Mouse (Mus musculus): ENCODE results near the gene Eid1. TPM values are rescaled to one million over a fixed set of nuclear protein-coding genes. Genes with fewer than 3 reads are reported as not detected.
A peak's percentile ranks its signal among the peaks of the same experiment; 100 is the strongest.

The Eid1 gene
- total and polyA plus RNA-seq, 2 experiments, result 4.5 to 11.1 TPM

DNA sequence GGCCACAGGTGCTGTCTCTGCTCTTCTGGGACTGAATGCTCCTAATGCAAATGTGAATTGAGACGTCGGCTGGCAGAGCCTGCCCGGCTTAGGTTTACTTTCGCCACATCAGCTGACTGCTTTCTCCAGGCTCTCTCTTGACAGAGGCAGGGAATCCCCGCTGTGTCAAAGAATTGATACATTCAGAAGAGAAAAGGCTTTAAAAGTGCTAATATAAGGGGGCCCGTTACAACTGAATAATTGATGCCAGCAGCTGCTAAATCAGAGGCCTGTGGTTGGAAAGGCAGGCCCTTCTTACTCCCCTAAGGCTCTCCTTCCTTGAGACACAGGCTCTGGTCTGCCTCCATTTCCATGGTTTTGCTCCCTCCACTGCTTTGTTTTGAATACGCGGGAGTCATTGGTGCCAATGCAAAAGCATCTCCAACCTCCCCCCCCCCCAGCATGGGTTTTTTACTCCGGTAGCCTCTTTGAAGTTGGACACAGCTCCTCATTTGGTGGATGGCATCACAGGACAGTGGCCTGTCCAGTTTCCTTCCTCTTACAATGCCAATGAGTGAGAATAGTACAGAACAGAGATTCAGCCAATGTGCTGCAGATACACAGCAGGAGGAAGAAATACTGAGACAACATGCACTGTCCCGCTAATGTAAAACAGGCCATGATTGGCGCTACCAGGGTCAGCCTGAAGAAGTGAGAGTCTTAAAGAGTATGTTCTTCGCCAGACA lies 32.2 kb downstream of the Eid1 start:
- no peak overlapping the region for H3K9ac ChIP-seq (ENCODE audit: low read depth, low read length)
- no peak for TF ChIP-seq POLR2A (IDR thresholded peaks at IDR 0.05; ENCODE audit: extremely low read depth, insufficient read depth, low read length)
- no peak for TF ChIP-seq CTCF (IDR thresholded peaks at IDR 0.05; ENCODE audit: low read depth, low read length)
- no peak overlapping the region for H3K27ac ChIP-seq (replicated peaks; ENCODE audit: insufficient read depth, low read depth, low read length)
- 82% methylated on average over 12 of the region's 12 CpGs for WGBS
- DNase-seq (ENCODE audit: extremely low read depth, low read depth, low spot score), result no peak
- no peaks in the 10 kb centered on the region for H3K27me3 ChIP-seq (ENCODE audit: control insufficient read depth, insufficient read depth, low read length)
- no peak overlapping the region for H3K4me3 ChIP-seq (ENCODE audit: insufficient read depth, low read depth, low read length)
- no peaks in the 10 kb centered on the region for H3K79me2 ChIP-seq (ENCODE audit: control insufficient read depth, insufficient read depth, low read length)
- H3K36me3 ChIP-seq (ENCODE audit: control insufficient read depth, insufficient read depth, low read length), result no peaks in the 10 kb centered on the region
- no peaks in the 10 kb centered on the region for H3K4me1 ChIP-seq (ENCODE audit: control insufficient read depth, insufficient read depth, low read length)

DNA sequence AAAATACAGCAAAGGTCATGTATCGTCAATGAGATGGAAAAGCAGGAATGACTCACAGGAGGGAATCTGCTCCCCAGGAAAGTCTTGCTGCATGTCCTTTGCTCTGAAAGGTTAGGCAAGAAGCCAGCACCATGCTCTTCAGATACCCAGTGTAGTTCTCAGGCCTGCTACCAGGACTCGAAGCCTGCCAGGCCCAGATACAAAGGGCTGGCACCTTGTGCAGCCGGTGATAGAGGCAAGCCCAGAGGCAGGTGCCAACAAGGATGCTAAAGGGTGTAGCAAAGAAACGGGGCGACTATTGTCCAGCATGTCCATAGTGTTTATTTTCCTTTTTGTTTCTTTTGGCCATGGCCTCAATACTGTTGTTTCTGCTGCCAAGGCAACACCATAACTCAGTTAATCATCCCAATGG lies 33.6 kb downstream of the Eid1 start:
- no peaks in the 10 kb centered on the region for H3K27me3 ChIP-seq (ENCODE audit: control insufficient read depth, insufficient read depth, low read length)
- H3K4me3 ChIP-seq (ENCODE audit: insufficient read depth, low read depth, low read length), result no peak overlapping the region
- H3K4me1 ChIP-seq (ENCODE audit: control insufficient read depth, insufficient read depth, low read length), result no peaks in the 10 kb centered on the region
- H3K27ac ChIP-seq (replicated peaks; ENCODE audit: insufficient read depth, low read depth, low read length), result no peak overlapping the region
- no peaks in the 10 kb centered on the region for H3K79me2 ChIP-seq (ENCODE audit: control insufficient read depth, insufficient read depth, low read length)
- no peak for DNase-seq (ENCODE audit: extremely low read depth, low read depth, low spot score)
- no peaks in the 10 kb centered on the region for H3K36me3 ChIP-seq (ENCODE audit: control insufficient read depth, insufficient read depth, low read length)
- 72% methylated on average over 5 of the region's 5 CpGs for WGBS
- TF ChIP-seq CTCF (IDR thresholded peaks at IDR 0.05; ENCODE audit: low read depth, low read length) (no peak), POLR2A (IDR thresholded peaks at IDR 0.05; ENCODE audit: extremely low read depth, insufficient read depth, low read length) (no peak)
- no peak overlapping the region for H3K9ac ChIP-seq (ENCODE audit: low read depth, low read length)

DNA sequence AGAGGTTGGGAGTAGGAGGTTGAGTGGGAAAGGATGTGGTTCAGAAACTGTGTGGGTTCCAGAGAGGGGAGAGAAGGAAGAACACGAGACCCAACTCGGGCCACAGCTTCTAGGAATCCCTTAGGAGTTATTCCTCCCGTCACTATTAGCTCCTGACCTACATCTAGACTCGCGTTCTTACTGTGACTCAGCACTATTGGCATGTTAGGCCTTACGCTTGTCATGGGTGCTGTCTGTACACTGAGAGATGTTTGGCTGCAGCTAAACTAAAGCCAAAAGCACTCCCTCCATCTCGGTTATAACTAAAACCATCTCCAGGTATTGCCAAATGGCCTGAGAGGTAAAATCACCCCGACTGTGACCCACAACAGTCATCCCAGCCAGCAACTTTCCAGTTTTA lies 43.7 kb downstream of the Eid1 start:
- no peaks in the 10 kb centered on the region for H3K79me2 ChIP-seq (ENCODE audit: control insufficient read depth, insufficient read depth, low read length)
- 88% methylated on average over 8 of the region's 8 CpGs for WGBS
- no peak overlapping the region for H3K9ac ChIP-seq (ENCODE audit: low read depth, low read length)
- H3K27ac ChIP-seq (replicated peaks; ENCODE audit: insufficient read depth, low read depth, low read length), result no peak overlapping the region
- no peaks in the 10 kb centered on the region for H3K4me1 ChIP-seq (ENCODE audit: control insufficient read depth, insufficient read depth, low read length)
- no peak overlapping the region for H3K4me3 ChIP-seq (ENCODE audit: insufficient read depth, low read depth, low read length)
- TF ChIP-seq CTCF (IDR thresholded peaks at IDR 0.05; ENCODE audit: low read depth, low read length) (no peak), POLR2A (IDR thresholded peaks at IDR 0.05; ENCODE audit: extremely low read depth, insufficient read depth, low read length) (no peak)
- H3K27me3 ChIP-seq (ENCODE audit: control insufficient read depth, insufficient read depth, low read length), result no peaks in the 10 kb centered on the region; the same call in 1 of the 2 replicates
- H3K36me3 ChIP-seq (ENCODE audit: control insufficient read depth, insufficient read depth, low read length), result no peaks in the 10 kb centered on the region
- no peak for DNase-seq (ENCODE audit: extremely low read depth, low read depth, low spot score)

DNA sequence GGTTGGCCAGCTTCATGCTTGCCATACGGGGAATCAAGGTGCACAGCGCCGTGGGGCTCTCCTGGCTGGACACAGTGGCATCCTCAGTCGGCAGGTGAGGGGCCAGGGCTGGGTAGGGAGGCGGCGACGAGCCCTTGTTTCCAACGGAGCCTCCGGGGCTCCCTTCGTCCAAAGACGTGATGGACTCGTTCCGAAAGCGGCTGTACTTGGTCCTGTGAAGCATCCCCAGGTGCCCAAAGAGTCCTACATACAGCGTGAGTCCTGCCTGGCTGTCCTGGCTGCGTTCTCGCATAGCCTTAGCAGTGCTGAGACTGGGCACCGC lies 50.2 kb downstream of the Eid1 start:
- H3K4me3 ChIP-seq (ENCODE audit: insufficient read depth, low read depth, low read length), result no peak overlapping the region; the same call in 1 of the 2 replicates
- no peak for DNase-seq (ENCODE audit: extremely low read depth, low read depth, low spot score)
- H3K36me3 ChIP-seq (ENCODE audit: control insufficient read depth, insufficient read depth, low read length), result no peaks in the 10 kb centered on the region
- peaks cover 1% of the 10 kb centered on the region; the same call in 1 of the 2 replicates for H3K4me1 ChIP-seq (ENCODE audit: control insufficient read depth, insufficient read depth, low read length)
- H3K27me3 ChIP-seq (ENCODE audit: control insufficient read depth, insufficient read depth, low read length), result peaks cover 7% of the 10 kb centered on the region
- no peaks in the 10 kb centered on the region for H3K79me2 ChIP-seq (ENCODE audit: control insufficient read depth, insufficient read depth, low read length)
- no peak overlapping the region for H3K27ac ChIP-seq (replicated peaks; ENCODE audit: insufficient read depth, low read depth, low read length)
- H3K9ac ChIP-seq (ENCODE audit: low read depth, low read length), result no peak overlapping the region
- TF ChIP-seq CTCF (IDR thresholded peaks at IDR 0.05; ENCODE audit: low read depth, low read length) (no peak), POLR2A (IDR thresholded peaks at IDR 0.05; ENCODE audit: extremely low read depth, insufficient read depth, low read length) (no peak)
- 14% methylated on average over 18 of the region's 18 CpGs for WGBS

DNA sequence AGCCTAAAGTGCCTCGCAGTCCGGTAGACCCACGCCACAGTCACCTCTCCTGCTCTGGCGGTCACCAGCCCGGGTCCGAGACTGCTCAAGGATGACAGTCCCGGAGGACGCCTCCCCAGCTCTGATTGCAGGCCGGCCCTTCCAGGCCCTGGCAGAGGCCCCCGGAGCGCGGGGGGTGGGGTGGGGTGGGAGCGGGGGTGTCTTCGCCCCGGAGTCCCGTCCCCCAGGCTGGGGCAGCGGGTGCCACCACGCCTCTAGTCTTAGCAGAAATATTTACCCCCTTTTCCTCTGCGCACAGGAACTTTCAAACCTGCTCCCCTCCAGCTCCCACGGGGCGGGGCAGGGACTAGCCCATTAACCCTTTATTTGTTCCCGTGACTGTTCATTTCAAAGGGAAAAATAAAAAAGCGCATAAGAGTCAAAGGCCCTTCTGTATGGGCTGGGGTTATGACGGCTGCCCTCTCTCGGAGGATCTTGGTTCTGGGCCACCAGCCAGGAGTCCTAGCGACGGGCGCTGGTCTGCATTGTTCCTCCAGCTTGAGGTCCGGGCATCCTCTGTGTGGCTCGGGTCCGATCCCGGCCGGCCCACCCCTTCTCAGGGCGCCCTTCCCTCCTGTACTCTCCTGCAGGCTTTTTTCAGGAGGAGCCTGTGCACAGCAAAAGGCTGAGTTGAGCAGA lies 50.7 kb downstream of the Eid1 start:
- 3% methylated on average over 34 of the region's 34 CpGs for WGBS
- no peak overlapping the region for H3K27ac ChIP-seq (replicated peaks; ENCODE audit: insufficient read depth, low read depth, low read length)
- no peak for DNase-seq (ENCODE audit: extremely low read depth, low read depth, low spot score)
- peaks cover 1% of the 10 kb centered on the region; the same call in 1 of the 2 replicates for H3K4me1 ChIP-seq (ENCODE audit: control insufficient read depth, insufficient read depth, low read length)
- H3K9ac ChIP-seq (ENCODE audit: low read depth, low read length), result no peak overlapping the region
- no peaks in the 10 kb centered on the region for H3K79me2 ChIP-seq (ENCODE audit: control insufficient read depth, insufficient read depth, low read length)
- H3K4me3 ChIP-seq (ENCODE audit: insufficient read depth, low read depth, low read length), result peak overlapping the region; percentile 10; the same call in 1 of the 2 replicates
- TF ChIP-seq CTCF (IDR thresholded peaks at IDR 0.05; ENCODE audit: low read depth, low read length) (0 out of 2 replicates have a peak, but pooled peaks have one; percentile 24), POLR2A (IDR thresholded peaks at IDR 0.05; ENCODE audit: extremely low read depth, insufficient read depth, low read length) (no peak)
- peaks cover 7% of the 10 kb centered on the region for H3K27me3 ChIP-seq (ENCODE audit: control insufficient read depth, insufficient read depth, low read length)
- H3K36me3 ChIP-seq (ENCODE audit: control insufficient read depth, insufficient read depth, low read length), result no peaks in the 10 kb centered on the region

DNA sequence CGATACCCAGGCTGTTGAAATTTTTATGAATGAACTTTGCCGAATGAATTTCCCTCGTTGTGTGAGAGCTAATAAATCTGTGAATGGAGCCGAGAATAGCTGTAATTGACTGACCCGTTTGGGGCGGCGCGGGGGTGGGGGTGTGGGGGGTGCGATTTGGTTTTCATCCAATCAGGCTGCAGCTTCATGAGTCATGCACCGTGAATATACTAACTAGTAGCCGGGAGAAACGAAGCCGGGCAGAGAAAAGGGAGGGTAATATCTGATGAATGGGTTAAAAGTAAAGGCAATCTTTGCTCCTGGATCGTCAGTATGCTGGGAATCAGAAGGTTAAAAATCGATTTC lies 51.2 kb downstream of the Eid1 start, which contains the start of gene Shc4:
Gene Shc4 (minus strand): TSS at position 63 of the 345 bp plus-strand sequence.
- Histone ChIP-seq H3K4me3 (ENCODE audit: insufficient read depth, low read depth, low read length) (peak within 1 kb of the TSS; percentile 10; the same call in 1 of the 2 replicates), H3K4me1 (ENCODE audit: control insufficient read depth, insufficient read depth, low read length) (peaks cover 1% of the 10 kb centered on the region; the same call in 1 of the 2 replicates), H3K79me2 (ENCODE audit: control insufficient read depth, insufficient read depth, low read length) (no peaks in the 10 kb centered on the region), H3K9ac (ENCODE audit: low read depth, low read length) (no peak within 1 kb of the TSS), H3K27ac (replicated peaks; ENCODE audit: insufficient read depth, low read depth, low read length) (no peak within 1 kb of the TSS), H3K36me3 (ENCODE audit: control insufficient read depth, insufficient read depth, low read length) (no peaks in the 10 kb centered on the region), H3K27me3 (ENCODE audit: control insufficient read depth, insufficient read depth, low read length) (peaks cover 7% of the 10 kb centered on the region)
- no peak for DNase-seq (ENCODE audit: extremely low read depth, low read depth, low spot score)
- WGBS, result under 1% methylated on average over 15 of the region's 15 CpGs
- TF ChIP-seq CTCF (IDR thresholded peaks at IDR 0.05; ENCODE audit: low read depth, low read length) (no peak), POLR2A (IDR thresholded peaks at IDR 0.05; ENCODE audit: extremely low read depth, insufficient read depth, low read length) (no peak)

Other genes with a start within 250 kb of the Eid1 start
- not detected in 2 replicates for gene Gm9913, start 168.0 kb upstream of the Eid1 start, total RNA-seq (2014; rRNA removed)
- gene Gm9913, start 168.0 kb upstream of the Eid1 start, polyA plus RNA-seq (2012; rRNA removed), result not detected in 2 replicates
- 2.6 and 3.6 TPM in 2 replicates for gene Fbn1, start 165.1 kb upstream of the Eid1 start, total RNA-seq (2014; rRNA removed)
- gene Fbn1, start 165.1 kb upstream of the Eid1 start, polyA plus RNA-seq (2012; rRNA removed), result 0.56 and 0.84 TPM in 2 replicates
- 2.5 and 3.0 TPM in 2 replicates for gene Cep152, start 48.0 kb upstream of the Eid1 start, total RNA-seq (2014; rRNA removed)
- 0.57 and 0.69 TPM in 2 replicates for gene Cep152, start 48.0 kb upstream of the Eid1 start, polyA plus RNA-seq (2012; rRNA removed)
- gene Shc4, start 51.1 kb downstream of the Eid1 start, total RNA-seq (2014; rRNA removed), result 0.18 and 0.27 TPM in 2 replicates
- gene Shc4, start 51.1 kb downstream of the Eid1 start, polyA plus RNA-seq (2012; rRNA removed), result 0.26 and 0.32 TPM in 2 replicates
- 25.7 and 26.0 TPM in 2 replicates for gene Secisbp2l, start 109.8 kb downstream of the Eid1 start, total RNA-seq (2014; rRNA removed)
- gene Secisbp2l, start 109.8 kb downstream of the Eid1 start, polyA plus RNA-seq (2012; rRNA removed), result 7.5 and 8.0 TPM in 2 replicates
- 26.0 and 30.4 TPM in 2 replicates for gene Galk2, start 186.0 kb downstream of the Eid1 start, total RNA-seq (2014; rRNA removed)
- 11.5 and 11.8 TPM in 2 replicates for gene Galk2, start 186.0 kb downstream of the Eid1 start, polyA plus RNA-seq (2012; rRNA removed)
- gene Cops2, start 186.0 kb downstream of the Eid1 start, total RNA-seq (2014; rRNA removed), result 48.7 and 65.5 TPM in 2 replicates
- gene Cops2, start 186.0 kb downstream of the Eid1 start, polyA plus RNA-seq (2012; rRNA removed), result 5.6 and 6.0 TPM in 2 replicates

Data from liver, adult 2 months (tissue).